Mouse (Mus musculus) cerebellum, adult 2 months (tissue): ENCODE data around the gene Tgm4. TPM values are rescaled to one million over a fixed set of nuclear protein-coding genes. Genes with fewer than 3 reads are reported as not detected.

Experiments
- DNase-seq, 2 experiments: peaks; one replicate each; pipeline ENCODE4 v3.0.0; 2021
- H3K27ac ChIP-seq: fragments of 200-500 bp; 2 replicates; pipeline ENCODE4 v1.5.1; 2012; ENCODE audit warnings: low read length, control low read depth, inconsistent platforms; ENCODE audit not compliant: insufficient read depth
- H3K27me3 ChIP-seq: fragments of 200-500 bp; 2 replicates; pipeline ENCODE4 v1.6.1; 2012; ENCODE audit warnings: inconsistent platforms, mild to moderate bottlenecking, low read length, moderate library complexity; ENCODE audit not compliant: control insufficient read depth, insufficient read depth
- H3K4me1 ChIP-seq: fragments of 200-500 bp; 2 replicates; pipeline ENCODE4 v1.6.1; 2011; ENCODE audit warnings: low read length; ENCODE audit not compliant: control insufficient read depth, insufficient read depth
- H3K4me3 ChIP-seq: fragments of 200-500 bp; replicated peaks from 2 replicates; pipeline ENCODE3; 2011; ENCODE audit warnings: mild to moderate bottlenecking, low read depth, low read length, control low read depth; ENCODE audit not compliant: insufficient read depth
- CTCF ChIP-seq: fragments of 200-500 bp; IDR thresholded peaks from 2 replicates; pipeline ENCODE4 v1.5.1; 2011; ENCODE audit warnings: low read depth, mild to moderate bottlenecking, control low read depth, low read length, moderate library complexity, borderline replicate concordance; ENCODE audit not compliant: insufficient read depth
- POLR2A ChIP-seq: fragments of 200-500 bp; IDR thresholded peaks from 2 replicates; pipeline ENCODE4 v1.6.1; 2011; ENCODE audit warnings: low read length, control low read depth, borderline replicate concordance; ENCODE audit not compliant: insufficient read depth
- WGBS: fragments of 180-500 bp; shearing (Covaris S2); methylation state at CpG from one replicate; pipeline ENCODE4 v1.1.7; 2018; 5-methylcytosine and 5-hydroxymethylcytosine counted together
- polyA plus RNA-seq: library from polyadenylated mRNA; depleted of rRNA; stranded (reverse); fragments of >200 nt; gene quantifications from 2 replicates; pipeline ENCODE4 v1.2.3, GENCODE M21; 2012; rRNA removed

Gene Tgm4
- 0.44 and 0.69 TPM in 2 replicates for polyA plus RNA-seq

DNA sequence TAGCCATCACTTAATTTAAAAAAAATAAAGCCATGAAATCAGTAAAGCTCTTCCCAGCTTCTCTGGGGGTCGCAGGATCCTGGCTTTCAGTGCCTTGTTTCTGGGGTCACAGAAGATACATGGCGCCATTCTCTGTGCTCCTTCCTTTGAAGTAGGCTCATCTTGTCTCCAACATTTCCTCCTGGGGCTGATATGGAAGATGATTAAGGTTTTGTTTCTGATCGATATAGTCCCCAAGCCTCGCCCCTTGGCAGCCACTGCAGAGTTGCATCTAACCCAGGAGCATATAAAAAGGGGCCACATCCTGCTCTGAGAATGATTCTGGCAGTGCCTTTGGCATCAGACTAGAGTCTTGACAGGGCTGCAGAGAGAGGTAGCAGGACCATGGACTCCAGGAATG is at the start of gene Tgm4:
Tgm4 (plus strand) TSS at position 301 of the 400 bp plus-strand sequence.
- Histone ChIP-seq H3K4me3 (no peak within 1 kb of the TSS), H3K4me1 (no peaks in the 10 kb centered on the region), H3K27ac (no peak within 1 kb of the TSS), H3K27me3 (no peaks in the 10 kb centered on the region; the same call in 1 of the 2 replicates)
- no peak for DNase-seq
- TF ChIP-seq CTCF: no peak
- TF ChIP-seq POLR2A: no peak
- WGBS: 82% methylated on average over 4 of the region's 4 CpGs

DNA sequence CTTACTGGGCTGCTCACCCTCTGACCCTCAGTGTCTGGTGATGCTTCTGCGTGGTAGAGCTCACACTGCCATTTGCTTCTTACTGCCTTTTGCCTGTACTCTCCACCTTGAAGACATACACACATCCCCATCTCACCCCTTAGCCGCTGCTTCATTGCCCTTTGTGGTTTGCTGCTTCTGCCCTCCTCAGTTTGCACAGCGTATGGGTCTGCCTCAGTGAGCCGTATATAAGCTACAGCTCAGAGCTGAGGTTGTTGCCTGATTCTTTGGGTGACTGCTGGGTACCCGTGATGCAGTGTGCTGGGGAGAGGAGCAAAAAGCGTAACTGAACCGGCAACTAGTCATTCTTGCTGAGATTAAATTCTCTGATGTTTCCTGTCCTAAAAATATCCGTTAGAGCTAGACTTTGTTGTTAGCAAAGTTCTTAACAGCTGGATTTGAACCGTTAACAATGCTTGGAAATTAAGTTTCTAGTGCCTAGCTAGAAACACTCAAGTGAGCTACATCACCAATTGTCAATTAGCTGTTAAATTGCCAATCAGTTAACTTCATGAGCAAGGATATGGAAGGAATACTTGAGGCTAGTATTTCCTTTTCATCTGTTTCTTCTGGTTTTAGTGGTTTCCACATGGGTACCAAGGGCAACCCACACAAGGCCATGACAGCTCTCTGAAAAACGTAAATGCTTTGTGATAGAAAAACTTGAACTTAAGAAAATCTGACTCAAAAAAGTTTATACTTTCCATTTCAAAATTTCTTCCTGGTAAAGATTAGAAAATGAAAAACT is 35.9 kb upstream of the Tgm4 start:
- H3K27ac ChIP-seq: no peak overlapping the region
- no peaks in the 10 kb centered on the region for H3K27me3 ChIP-seq
- WGBS: 95% methylated on average over 10 of the region's 10 CpGs

GRCm38 (mm10) chr9:122999193-122999586 is 35.3 kb upstream of the Tgm4 start:
- H3K27ac ChIP-seq: no peak overlapping the region
- no peak for TF ChIP-seq POLR2A
- TF ChIP-seq CTCF: no peak
- no peak for DNase-seq
- H3K27me3 ChIP-seq: no peaks in the 10 kb centered on the region
- no peaks in the 10 kb centered on the region; the same call in 1 of the 2 replicates for H3K4me1 ChIP-seq
- H3K4me3 ChIP-seq: no peak overlapping the region
- WGBS: 96% methylated on average over 4 of the region's 4 CpGs

More for the DNA sequence above, 35.9 kb upstream of the Tgm4 start:
- Histone ChIP-seq H3K4me3 (no peak overlapping the region), H3K4me1 (no peaks in the 10 kb centered on the region)
- DNase-seq: no peak
- TF ChIP-seq POLR2A (no peak), CTCF (no peak)

- no peak for DNase-seq
- 100% methylated on average over 2 of the region's 2 CpGs for WGBS
Measured at GRCm38 (mm10) chr9:123004718-123005117, 29.8 kb upstream of the Tgm4 start.

DNA sequence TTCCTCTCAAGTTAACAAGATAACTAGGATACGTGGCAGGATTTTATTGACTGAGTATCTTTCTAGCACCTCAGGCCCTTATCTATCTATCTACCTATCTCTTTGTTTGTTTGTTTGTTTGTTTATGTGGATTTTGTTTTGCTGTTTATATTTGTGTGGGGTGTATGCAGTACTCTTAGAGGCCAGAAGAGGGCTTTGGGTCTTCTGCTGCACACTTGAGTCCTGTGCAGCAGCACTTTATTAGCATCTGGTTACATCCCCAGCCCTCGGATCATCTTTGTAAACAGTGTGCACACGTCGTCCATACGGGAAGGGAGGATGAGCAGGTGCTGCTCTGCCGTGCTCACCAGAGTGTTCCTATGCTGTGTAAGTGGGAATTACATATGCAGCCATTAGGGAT is 28.5 kb upstream of the Tgm4 start:
- TF ChIP-seq CTCF (peak; percentile 32; the same call in 1 of the 2 replicates), POLR2A (no peak)
- Histone ChIP-seq H3K27me3 (no peaks in the 10 kb centered on the region), H3K4me3 (no peak overlapping the region), H3K27ac (no peak overlapping the region), H3K4me1 (no peaks in the 10 kb centered on the region; the same call in 1 of the 2 replicates)
- DNase-seq: no peak
- WGBS: 69% methylated on average over 6 of the region's 6 CpGs

More at GRCm38 (mm10) chr9:123004718-123005117, 29.8 kb upstream of the Tgm4 start:
- TF ChIP-seq CTCF (no peak), POLR2A (no peak)
- Histone ChIP-seq H3K27ac (no peak overlapping the region), H3K4me3 (no peak overlapping the region), H3K4me1 (no peaks in the 10 kb centered on the region; the same call in 1 of the 2 replicates), H3K27me3 (no peaks in the 10 kb centered on the region)

DNA sequence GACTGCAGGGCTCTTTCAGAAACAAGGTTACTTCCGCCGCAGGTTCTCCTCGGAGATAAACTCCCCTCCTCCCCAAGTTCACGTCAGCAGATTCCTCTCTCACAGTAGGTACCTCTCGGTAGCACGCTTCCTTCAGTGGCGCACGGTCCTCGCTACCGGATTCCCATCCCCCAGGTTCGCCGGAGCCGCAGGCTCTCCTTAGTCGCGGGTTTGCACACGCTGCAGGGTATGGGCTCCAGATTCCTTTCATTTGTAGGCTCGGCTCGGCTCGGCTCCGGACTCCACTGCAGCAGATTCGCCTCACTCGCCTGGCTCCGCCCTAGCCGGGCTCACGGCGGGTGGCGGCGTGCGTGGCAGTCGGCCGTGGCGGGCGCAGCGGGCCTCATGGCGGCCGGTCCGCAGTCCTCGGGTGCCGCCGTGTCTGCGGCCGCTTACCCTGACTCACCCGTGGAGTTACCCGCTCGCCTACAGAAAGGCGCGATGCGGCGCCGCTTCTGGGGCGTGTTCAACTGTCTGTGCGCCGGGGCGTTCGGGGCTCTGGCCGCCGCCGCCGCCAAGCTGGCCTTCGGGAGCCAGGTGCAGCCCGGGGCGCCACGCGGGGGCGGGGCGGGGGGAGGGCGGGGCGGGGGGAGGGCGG is 13.4 kb upstream of the Tgm4 start, which contains the start of gene Tmem42:
Tmem42 (plus strand) TSS at position 332 of the 637 bp plus-strand sequence.
- no peaks in the 10 kb centered on the region for H3K4me1 ChIP-seq
- H3K4me3 ChIP-seq: peak within 1 kb of the TSS; percentile 100
- TF ChIP-seq POLR2A (peak; percentile 36), CTCF (no peak)
- peak; percentile 92 to 95 for DNase-seq
- peak within 1 kb of the TSS; percentile 94 for H3K27ac ChIP-seq
- H3K27me3 ChIP-seq: no peaks in the 10 kb centered on the region
- under 1% methylated on average over 59 of the region's 69 CpGs for WGBS

DNA sequence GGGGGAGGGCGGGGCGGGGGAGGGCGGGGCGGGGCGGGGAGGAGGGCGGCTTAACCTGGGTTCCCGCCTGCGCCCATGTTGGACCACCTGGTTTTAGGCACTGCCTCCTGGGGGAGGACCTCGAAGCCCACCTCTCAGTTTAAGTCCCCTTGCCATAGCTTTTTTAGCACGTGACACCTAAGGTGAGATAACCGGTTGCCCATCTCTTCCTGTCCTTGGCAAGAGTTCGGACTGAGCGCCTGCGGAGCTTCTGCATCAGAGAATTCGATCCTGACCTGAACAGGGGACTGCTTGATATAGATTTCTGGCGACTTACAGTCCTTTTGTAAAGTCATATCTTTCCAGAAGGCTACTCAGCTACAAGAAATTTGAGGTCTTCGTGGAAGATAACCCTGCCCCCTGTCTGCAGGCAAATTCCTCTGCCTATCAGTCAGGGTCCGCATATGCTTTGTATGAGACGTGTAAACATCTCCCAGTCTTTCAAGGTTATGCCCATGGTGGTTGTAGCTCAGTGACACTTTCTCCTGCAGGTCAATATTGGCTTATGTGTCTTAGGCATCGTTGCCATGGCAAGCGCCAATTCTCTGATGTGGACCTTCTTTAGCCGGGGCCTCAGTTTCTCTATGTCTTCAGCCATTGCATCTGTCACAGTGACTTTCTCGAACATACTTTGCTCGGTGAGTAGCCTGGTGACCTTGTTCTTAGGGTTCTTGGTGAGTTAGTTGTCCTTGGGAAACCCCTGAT is 12.7 kb upstream of the Tgm4 start:
- TF ChIP-seq POLR2A: 0 out of 2 replicates have a peak, but pooled peaks have one; percentile 1
- no peak for TF ChIP-seq CTCF
- Histone ChIP-seq H3K27me3 (no peaks in the 10 kb centered on the region), H3K4me1 (no peaks in the 10 kb centered on the region), H3K27ac (no peak overlapping the region), H3K4me3 (peak overlapping the region; percentile 91)
- WGBS: 31% methylated on average over 18 of the region's 24 CpGs
- peak in 1 of 2 experiments; percentile 68 for DNase-seq
